Mouse (Mus musculus): Measurements from ENCODE around the gene Pole4.
"Not testable (repeated sequence)": the region's sequence is repeated elsewhere in the genome, so short reads cannot be mapped to it uniquely, and the experiment has no call there.

DNA sequence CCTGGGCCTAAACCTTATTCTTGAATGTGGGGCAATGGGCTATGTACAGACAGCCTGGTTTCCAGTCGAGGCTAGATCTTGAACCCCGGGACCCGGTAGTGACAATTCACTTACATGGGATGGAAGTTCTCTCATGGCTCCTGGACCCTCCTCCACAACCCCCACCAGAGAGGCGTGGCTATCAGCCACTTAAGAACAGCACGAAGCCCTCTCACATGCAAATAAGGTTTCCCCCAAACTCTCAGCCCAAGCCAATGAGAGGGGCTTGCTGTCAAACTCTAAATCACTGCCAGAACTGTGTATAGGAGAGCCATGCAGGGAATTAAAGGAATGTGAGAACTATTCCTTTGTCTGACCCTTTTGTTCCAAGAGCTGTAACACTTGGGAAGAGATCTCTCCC lies 16.6 kb downstream of the Pole4 start:
- TF ChIP-seq POLR2A (IDR thresholded peaks at IDR 0.05; ENCODE audit: low read depth, low read length); CTCF (IDR thresholded peaks at IDR 0.05; ENCODE audit: extremely low read depth, insufficient read depth, insufficient read length, insufficient replicate concordance): not testable (repeated sequence)
